Mouse (Mus musculus) bone marrow macrophage, adult 2 months (primary cell): ENCODE results near the gene Nxpe3.

Experiments used
- CTCF ChIP-seq: IDR thresholded peaks from 2 replicates; pipeline ENCODE4 v1.5.1; 2012; ENCODE audit warnings: low read depth, mild to moderate bottlenecking, low read length, moderate library complexity
- POLR2A ChIP-seq: IDR thresholded peaks from 2 replicates; pipeline ENCODE4 v1.6.1; 2012; ENCODE audit warnings: mild to moderate bottlenecking, low read depth, low read length, borderline replicate concordance

- TF ChIP-seq POLR2A = no peak
- TF ChIP-seq CTCF = no peak
Observed at GRCm38 (mm10) chr16:55905370-55905769, 10.3 kb upstream of the Nxpe3 start.
